Mouse (Mus musculus) ES-Bruce4 (cell line): ENCODE measurements around the gene Epha2.

Source experiments
- CTCF ChIP-seq: IDR thresholded peaks from one replicate; pipeline ENCODE4 v1.8.1; 2011; ENCODE audit warnings: low read depth, low read length
- EP300 ChIP-seq: IDR thresholded peaks from 2 replicates; pipeline ENCODE4 v1.6.1; 2011; ENCODE audit warnings: low read depth, low read length; ENCODE audit not compliant: insufficient read depth
- POLR2A ChIP-seq: IDR thresholded peaks from one replicate; pipeline ENCODE4 v1.8.1; 2011; ENCODE audit warnings: low read length; ENCODE audit not compliant: insufficient read depth

DNA sequence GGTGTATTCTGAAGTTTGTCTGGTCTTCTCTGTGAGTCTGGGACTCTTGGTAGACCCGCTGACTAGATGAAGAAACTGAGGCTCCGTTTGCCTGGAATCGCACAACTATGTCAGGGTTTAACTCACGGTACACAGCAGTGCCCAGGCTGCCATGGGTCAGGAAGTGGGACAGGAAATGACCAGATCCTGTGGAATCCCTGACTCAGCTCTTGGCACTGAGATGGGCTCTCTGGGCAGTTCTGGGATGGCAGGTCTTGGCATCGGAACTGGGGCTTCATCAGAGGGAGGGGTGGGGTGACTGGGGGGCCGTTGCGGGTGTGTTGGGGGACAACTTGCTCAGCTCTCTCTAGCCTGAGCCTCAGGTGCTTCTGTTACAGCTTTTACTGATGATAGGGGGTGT, 10.0 kb downstream of the Epha2 start:
- no peak for TF ChIP-seq CTCF
- no peak for TF ChIP-seq EP300
- no peak for TF ChIP-seq POLR2A
